ENCODE assay signal across 14 mouse cellular contexts in the genomic region with DNA sequence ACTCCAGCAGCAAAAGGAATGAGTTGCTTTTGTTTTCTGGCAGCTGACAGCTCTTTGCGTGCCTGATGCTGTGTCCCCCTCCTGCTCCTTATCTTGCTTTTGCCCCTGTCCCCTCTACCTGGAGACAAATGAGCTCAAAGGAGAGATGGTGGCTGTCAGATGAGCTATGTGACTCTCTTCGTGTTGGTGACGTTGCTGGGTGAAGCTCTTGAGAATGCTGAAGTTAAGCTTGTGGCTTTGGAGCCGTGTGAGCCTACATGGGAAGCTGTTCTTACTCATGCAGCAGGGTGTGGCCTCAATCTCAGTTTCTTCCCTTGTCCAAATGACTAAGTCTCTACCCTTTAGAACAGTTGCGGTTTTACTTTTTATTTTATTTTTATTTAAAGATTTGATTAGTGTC. TPM values are rescaled to one million over a fixed set of nuclear protein-coding genes. Genes with fewer than 3 reads are reported as not detected.
DNase-seq lines count a peak whose midpoint lies in the region; ATAC-seq lines count a peak whose summit lies in the region.
"Had no signal": no experiment of that assay in that cellular context is flagged by ENCODE, and none has a peak within 500 bp of the region (broad histone marks: within the 10 kb centered on the region; RNA-seq: fewer than 3 reads in every experiment).

No protein-coding gene starts in this region.

- H3K9ac ChIP-seq in heart, embryonic 13.5 days = no peak overlapping the region
- no peak overlapping the region for H3K9ac ChIP-seq in hindbrain, embryonic 13.5 days
- H3K9ac ChIP-seq: hindbrain, embryonic 15.5 days had no signal

- H3K27ac ChIP-seq in heart, embryonic 13.5 days (replicated peaks) = no peak overlapping the region
- peak overlapping the region; percentile 57 for H3K27ac ChIP-seq in macrophage
- no peak overlapping the region for H3K27ac ChIP-seq in hindbrain, embryonic 13.5 days
- H3K27ac ChIP-seq: embryonic facial prominence, embryonic 10.5 days; hindbrain, embryonic 15.5 days; midbrain, embryonic 10.5 days had no signal

- DNase-seq in heart, postnatal 10 days = no peak
- peak; percentile 42 for DNase-seq in 3134 (ENCODE audit: extremely low read depth, insufficient read length, low spot score)
- peak; percentile 15 for DNase-seq in adrenal gland, adult 8-10 months
- no peak for DNase-seq in frontal cortex, postnatal 14 days (ENCODE audit: low spot score in 2 of 2)
- no peak for DNase-seq in right cerebral cortex, adult 2 months (ENCODE audit: low spot score in 2 of 2)
- DNase-seq: cerebellum, adult 11-12 months; right cerebral cortex, postnatal 4 days had no signal

- 38% methylated on average over 5 of the region's 5 CpGs for WGBS in heart, embryonic 13.5 days
- WGBS in macrophage (ENCODE audit: missing documents) = 20% methylated on average over 5 of the region's 5 CpGs
- 69% methylated on average over 5 of the region's 5 CpGs for WGBS in hindbrain, embryonic 13.5 days

- H3K4me3 ChIP-seq in heart, embryonic 13.5 days = no peak overlapping the region
- H3K4me3 ChIP-seq in macrophage (ENCODE audit: inconsistent target) = no peak overlapping the region
- H3K4me3 ChIP-seq in hindbrain, embryonic 13.5 days = no peak overlapping the region
- H3K4me3 ChIP-seq: embryonic facial prominence, embryonic 10.5 days; hindbrain, embryonic 15.5 days; midbrain, embryonic 10.5 days had no signal

- H3K4me1 ChIP-seq in heart, embryonic 13.5 days = no peaks in the 10 kb centered on the region; the same call in 1 of the 2 replicates
- no peaks in the 10 kb centered on the region for H3K4me1 ChIP-seq in hindbrain, embryonic 13.5 days (replicated peaks)
- H3K4me1 ChIP-seq: embryonic facial prominence, embryonic 10.5 days; hindbrain, embryonic 15.5 days; midbrain, embryonic 10.5 days had no signal

- H3K4me2 ChIP-seq in heart, embryonic 13.5 days = peak overlapping the region; percentile 31; the same call in 1 of the 2 replicates
- no peak overlapping the region for H3K4me2 ChIP-seq in hindbrain, embryonic 13.5 days
- H3K4me2 ChIP-seq: hindbrain, embryonic 15.5 days had no signal

- no peaks in the 10 kb centered on the region for H3K36me3 ChIP-seq in heart, embryonic 13.5 days
- H3K36me3 ChIP-seq in macrophage (ENCODE audit: inconsistent target) = no peaks in the 10 kb centered on the region
- no peaks in the 10 kb centered on the region for H3K36me3 ChIP-seq in hindbrain, embryonic 13.5 days
- H3K36me3 ChIP-seq: embryonic facial prominence, embryonic 10.5 days; hindbrain, embryonic 15.5 days; midbrain, embryonic 10.5 days had no signal

- no peaks in the 10 kb centered on the region for H3K9me3 ChIP-seq in heart, embryonic 13.5 days
- H3K9me3 ChIP-seq in hindbrain, embryonic 13.5 days = no peaks in the 10 kb centered on the region
- H3K9me3 ChIP-seq: embryonic facial prominence, embryonic 10.5 days; hindbrain, embryonic 15.5 days; midbrain, embryonic 10.5 days had no signal

- intact Hi-C loops in heart, postnatal 10 days (cut with DNase I) = no loop called here

- H3K79me2 ChIP-seq in macrophage (ENCODE audit: inconsistent target) = peaks cover 46% of the 10 kb centered on the region

- H3K27me3 ChIP-seq in heart, embryonic 13.5 days (replicated peaks) = no peaks in the 10 kb centered on the region
- H3K27me3 ChIP-seq in hindbrain, embryonic 13.5 days = no peaks in the 10 kb centered on the region
- H3K27me3 ChIP-seq: hindbrain, embryonic 15.5 days had no signal

- ATAC-seq in heart, embryonic 13.5 days (ENCODE audit: extremely low read depth, insufficient number of reproducible peaks, low FRiP score, low TSS enrichment) = no peak
- no peak for ATAC-seq in hindbrain, embryonic 13.5 days (ENCODE audit: low FRiP score)
- ATAC-seq: forebrain, embryonic 14.5 days had no signal

RNA-seq across cellular contexts. Expression of a gene that starts 7.2 kb away (rescaled TPM):
- polyA plus RNA-seq in heart, embryonic 13.5 days (2015; fragmentation: Nextera tagmentation; extraction: Ambion mirVana) = 0.07 TPM in 1 of 2 replicates, not detected in the other
- under 1 TPM; 0.22 TPM for total RNA-seq in heart, postnatal 10 days (2021)
- total RNA-seq in adrenal gland, adult 8-10 months (2022) = 1 to 10 TPM; 2.1 to 3.9 (median 3.0) TPM
- total RNA-seq in macrophage (2018; cell fraction: chromatin; rRNA removed) = 10 to 100 TPM in 11 of 26 experiments, 1 to 10 TPM in 15; 1.9 to 22.9 (median 8.8) TPM
- total RNA-seq in macrophage (2018; cell fraction: cytosol; rRNA removed) = 10 to 100 TPM; 17.1 to 35.2 (median 23.6) TPM
- total RNA-seq in macrophage (2018; cell fraction: nucleus; rRNA removed) = 10 to 100 TPM in 24 of 26 experiments, 1 to 10 TPM in 2; 4.4 to 61.1 (median 19.5) TPM
- 18.7 to 40.5 TPM (median 38.9 TPM) in 3 replicates for polyA plus RNA-seq in macrophage (2018)
- polyA plus RNA-seq in hindbrain, embryonic 13.5 days (2015; fragmentation: Nextera tagmentation; extraction: Ambion mirVana) = 0.25 TPM in 2 replicates
- polyA plus RNA-seq: embryonic facial prominence, embryonic 10.5 days had no signal

RNA-seq across cellular contexts. Expression of a gene that starts 25.2 kb away (rescaled TPM):
- polyA plus RNA-seq in heart, embryonic 13.5 days (2015; fragmentation: Nextera tagmentation; extraction: Ambion mirVana) = 47.5 and 53.2 TPM in 2 replicates
- 10 to 100 TPM; 18.8 to 19.0 TPM for total RNA-seq in heart, postnatal 10 days (2021)
- total RNA-seq in adrenal gland, adult 8-10 months (2022) = 10 to 100 TPM; 37.9 to 40.6 (median 39.0) TPM
- 10 to 100 TPM; 20.7 to 69.8 (median 37.3) TPM for total RNA-seq in macrophage (2018; cell fraction: chromatin; rRNA removed)
- total RNA-seq in macrophage (2018; cell fraction: cytosol; rRNA removed) = 10 to 100 TPM; 22.4 to 46.9 (median 30.6) TPM
- 100 to 1,000 TPM in 2 of 26 experiments, 10 to 100 TPM in 24; 30.9 to 114 (median 61.9) TPM for total RNA-seq in macrophage (2018; cell fraction: nucleus; rRNA removed)
- 27.5 to 43.6 TPM (median 39.4 TPM) in 3 replicates for polyA plus RNA-seq in macrophage (2018)
- polyA plus RNA-seq in hindbrain, embryonic 13.5 days (2015; fragmentation: Nextera tagmentation; extraction: Ambion mirVana) = 78.3 and 81.4 TPM in 2 replicates

Comparison
In these comparisons a context has a peak if more than half of its experiments do, and no peak if none do; other contexts are left out.
1. DNase-seq: peak in 3134 (single experiment) and adrenal gland, adult 8-10 months (single experiment); none in heart, postnatal 10 days (0 of 2), frontal cortex, postnatal 14 days (0 of 2) and right cerebral cortex, adult 2 months (0 of 2).
2. RNA of a gene that starts 7.2 kb away (polyA plus RNA-seq): 18.7 to 40.5 TPM in macrophage; 0.25 TPM in hindbrain, embryonic 13.5 days and 0.07 TPM in heart, embryonic 13.5 days; every median in the first group is over 10 times any median in the second.